Mouse (Mus musculus): ENCODE measurements around the gene Fcho1.
A peak's percentile ranks its signal among the peaks of the same experiment; 100 is the strongest.
"Not testable (repeated sequence)": the region's sequence is repeated elsewhere in the genome, so short reads cannot be mapped to it uniquely, and the experiment has no call there.

Gene Fcho1

GRCm38 (mm10) chr8:71725122-71725924 is at the start of gene Fcho1:
TSS of gene Fcho1 (minus strand) at chr8:71725716.
- DNase-seq (ENCODE audit: low read depth, low spot score) = peak; percentile 95

- no peak for DNase-seq (ENCODE audit: low read depth, low spot score)
These were observed 45.8 kb upstream of the Fcho1 start for GRCm38 (mm10) chr8:71771336-71771735.

- DNase-seq (ENCODE audit: low read depth, low spot score) = no peak
These were observed 33.3 kb upstream of the Fcho1 start for GRCm38 (mm10) chr8:71758816-71759215.

GRCm38 (mm10) chr8:71752881-71753552 is 27.5 kb upstream of the Fcho1 start:
- not testable (repeated sequence) for DNase-seq (ENCODE audit: low read depth, low spot score)

- not testable (repeated sequence) for DNase-seq (ENCODE audit: low read depth, low spot score)
These were observed 26.7 kb upstream of the Fcho1 start for GRCm38 (mm10) chr8:71752263-71752662.

DNA sequence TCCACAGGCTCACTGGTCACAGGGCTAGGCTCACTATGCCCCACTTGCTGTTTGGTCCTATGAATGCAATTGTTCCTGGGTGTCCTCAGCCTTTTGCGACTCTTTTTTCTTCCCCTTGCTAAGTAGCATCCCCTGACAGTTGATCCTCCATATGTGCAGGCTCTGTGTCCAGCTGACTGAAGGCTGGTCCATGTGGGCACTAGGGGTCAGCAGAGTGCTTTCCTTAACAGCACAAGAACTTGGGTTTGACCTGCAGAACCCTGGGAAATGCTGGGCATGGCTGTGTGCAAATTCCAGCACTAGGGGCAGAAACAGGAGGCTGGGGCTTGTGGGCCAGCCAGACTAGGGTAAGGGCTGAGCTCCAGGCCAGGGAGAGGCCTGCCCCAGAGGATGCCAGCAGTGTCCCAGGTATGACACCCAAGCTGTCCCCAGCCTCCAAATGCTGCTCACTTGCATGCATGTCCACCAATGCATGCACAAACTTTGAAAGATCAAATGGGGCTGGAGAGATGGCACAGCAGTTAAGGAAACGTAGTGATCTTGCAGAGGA is 25.9 kb upstream of the Fcho1 start:
- peak; percentile 29 for DNase-seq (ENCODE audit: low read depth, low spot score)

DNA sequence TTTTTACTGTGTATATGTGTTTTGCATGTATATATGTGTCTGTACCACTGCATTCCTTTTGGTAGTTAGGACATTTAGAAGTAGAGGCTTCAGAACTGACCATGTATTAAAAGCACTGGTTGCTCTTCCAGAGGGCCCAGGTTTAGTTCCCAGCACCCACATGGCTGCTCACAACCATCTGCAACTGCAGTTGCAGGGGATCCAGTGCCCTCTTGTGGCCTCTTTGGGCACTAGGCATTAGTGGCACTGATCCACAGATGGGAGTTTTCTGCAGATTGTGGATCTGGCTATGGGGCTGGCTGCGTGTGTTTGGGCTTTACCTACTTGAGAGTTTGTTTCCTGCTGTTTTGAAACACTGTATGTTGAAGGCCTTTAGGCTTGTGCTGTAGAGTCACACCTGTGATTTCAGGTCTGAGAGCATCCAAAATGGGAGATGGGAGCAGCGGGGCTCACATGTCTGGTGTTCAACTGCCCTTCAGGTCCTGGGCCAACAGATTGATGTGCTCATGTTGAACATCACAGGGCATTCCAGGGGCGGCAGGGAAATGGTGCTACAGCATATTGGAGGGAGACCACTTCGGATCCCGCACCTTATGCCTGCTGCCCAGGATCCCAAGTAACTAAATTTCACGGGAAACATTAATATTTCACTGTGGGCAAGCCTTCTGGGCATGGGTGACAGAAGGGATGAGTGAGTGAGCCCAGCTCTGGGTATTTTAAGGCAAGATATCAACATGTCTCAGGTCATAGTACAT is 24.0 kb upstream of the Fcho1 start:
- peak; percentile 51 for DNase-seq (ENCODE audit: low read depth, low spot score)

DNA sequence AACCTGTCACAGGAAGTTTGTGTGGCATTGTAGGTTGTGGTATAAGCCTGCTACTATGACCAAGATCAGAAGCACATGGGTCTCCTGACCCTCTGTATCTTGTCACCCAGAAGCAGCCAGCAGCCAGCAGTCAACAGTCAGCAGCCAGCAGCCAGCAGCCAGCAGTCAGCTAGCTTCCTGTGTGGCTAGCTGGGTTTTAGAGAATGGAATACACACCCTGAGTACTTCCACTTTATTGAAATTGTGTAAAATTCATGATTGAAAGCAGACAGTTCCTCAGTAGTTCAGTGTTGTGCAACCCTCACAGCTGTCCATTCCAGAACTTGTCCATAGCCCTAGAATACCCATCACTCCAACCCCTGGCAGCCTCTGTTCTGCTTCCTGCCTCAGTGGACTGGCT is 21.6 kb upstream of the Fcho1 start:
- not testable (repeated sequence) for DNase-seq (ENCODE audit: low read depth, low spot score)

GRCm38 (mm10) chr8:71745322-71745721 is 19.8 kb upstream of the Fcho1 start:
- DNase-seq (ENCODE audit: low read depth, low spot score) = no peak

- peak; percentile 52 for DNase-seq (ENCODE audit: low read depth, low spot score)
These were observed 17.3 kb upstream of the Fcho1 start for GRCm38 (mm10) chr8:71742783-71743182.

DNA sequence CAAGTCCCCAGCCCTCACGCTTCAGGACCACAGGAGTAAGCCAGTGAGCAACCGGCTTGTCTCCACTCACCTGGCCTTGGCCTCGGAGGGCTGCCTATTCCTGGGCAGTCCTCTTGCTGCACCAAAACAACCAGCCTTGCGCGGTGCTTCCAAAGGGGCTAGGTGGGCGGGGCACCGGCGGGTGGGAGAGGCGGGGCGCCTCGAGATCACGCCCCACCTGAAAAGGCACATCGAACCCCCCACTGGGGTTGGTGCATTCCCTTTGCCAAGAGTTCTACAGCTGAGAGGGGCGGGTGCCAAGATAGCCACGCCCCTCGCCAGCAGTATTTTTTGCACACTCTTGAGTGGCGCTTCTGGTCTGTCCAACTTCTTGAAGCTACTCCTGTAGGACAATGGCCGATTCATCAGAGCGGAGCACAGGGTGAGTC is 16.2 kb upstream of the Fcho1 start:
- peak; percentile 95 for DNase-seq (ENCODE audit: low read depth, low spot score)

DNA sequence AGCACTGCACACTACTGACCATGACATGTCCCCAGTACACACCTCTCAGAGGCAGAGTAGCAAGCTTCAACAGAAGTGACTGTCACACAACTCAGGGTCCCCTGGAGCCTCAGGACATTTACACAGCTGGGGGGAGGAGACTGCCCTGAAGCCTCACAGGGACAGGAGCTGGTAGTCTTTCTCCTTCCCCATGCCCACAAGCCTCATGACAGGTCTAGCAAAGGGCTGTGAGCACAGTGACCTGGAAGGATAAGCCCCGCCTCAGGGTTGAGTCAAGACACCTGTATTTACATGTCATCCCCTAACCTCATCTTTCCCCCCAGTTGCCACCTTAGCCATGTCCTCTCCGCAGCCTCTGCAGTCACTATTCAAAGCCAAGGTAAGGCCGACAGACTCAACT is 15.7 kb upstream of the Fcho1 start:
- no peak for DNase-seq (ENCODE audit: low read depth, low spot score)

DNA sequence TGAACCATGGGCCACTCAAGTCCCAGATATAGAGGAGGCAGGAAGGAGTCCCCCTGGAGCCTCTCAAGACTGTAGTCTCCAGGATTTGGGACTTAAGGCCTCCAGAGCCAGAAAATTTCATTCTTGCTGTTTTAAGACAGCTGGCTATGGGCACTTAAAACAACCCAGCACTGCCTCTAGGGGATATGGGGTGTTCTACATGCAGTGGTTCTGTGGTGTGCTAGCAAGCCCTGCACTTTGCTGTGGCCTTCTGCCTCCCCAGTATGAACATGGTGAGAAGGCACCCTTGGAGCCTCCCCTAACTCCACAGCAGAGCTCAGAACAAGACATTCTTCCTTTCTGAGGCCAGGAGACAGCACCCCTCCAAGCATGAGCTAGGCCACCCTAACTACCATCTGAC is 12.8 kb upstream of the Fcho1 start:
- DNase-seq (ENCODE audit: low read depth, low spot score) = not testable (repeated sequence)

DNA sequence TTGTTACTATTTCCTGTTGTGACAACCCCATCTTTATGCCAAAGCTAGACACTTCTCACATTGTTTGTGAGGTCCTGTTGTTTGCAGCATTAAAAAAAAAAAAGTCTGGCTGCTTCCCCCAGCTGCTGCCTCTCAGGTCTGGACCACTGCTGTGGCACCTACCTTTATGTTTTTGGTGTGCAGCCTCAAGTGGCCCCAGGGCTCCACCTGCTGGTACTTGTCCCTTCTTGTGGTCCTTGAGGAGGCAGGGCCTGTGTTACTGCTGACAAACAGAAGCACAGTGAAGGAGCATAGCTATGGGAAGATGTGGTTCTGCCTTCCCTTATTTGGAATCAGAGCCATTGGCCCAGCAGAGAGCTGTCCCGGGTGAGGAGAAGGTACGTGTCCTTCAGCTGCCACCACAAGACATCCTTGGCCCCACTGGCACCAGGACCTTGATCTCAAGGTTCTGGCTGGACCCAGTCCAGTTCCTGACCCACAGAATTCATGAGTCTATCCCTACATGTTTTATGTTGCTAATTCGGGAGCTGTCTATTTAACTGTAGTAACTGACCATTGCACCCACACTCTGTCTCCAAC is 6.2 kb upstream of the Fcho1 start:
- peak; percentile 63 for DNase-seq (ENCODE audit: low read depth, low spot score)

DNA sequence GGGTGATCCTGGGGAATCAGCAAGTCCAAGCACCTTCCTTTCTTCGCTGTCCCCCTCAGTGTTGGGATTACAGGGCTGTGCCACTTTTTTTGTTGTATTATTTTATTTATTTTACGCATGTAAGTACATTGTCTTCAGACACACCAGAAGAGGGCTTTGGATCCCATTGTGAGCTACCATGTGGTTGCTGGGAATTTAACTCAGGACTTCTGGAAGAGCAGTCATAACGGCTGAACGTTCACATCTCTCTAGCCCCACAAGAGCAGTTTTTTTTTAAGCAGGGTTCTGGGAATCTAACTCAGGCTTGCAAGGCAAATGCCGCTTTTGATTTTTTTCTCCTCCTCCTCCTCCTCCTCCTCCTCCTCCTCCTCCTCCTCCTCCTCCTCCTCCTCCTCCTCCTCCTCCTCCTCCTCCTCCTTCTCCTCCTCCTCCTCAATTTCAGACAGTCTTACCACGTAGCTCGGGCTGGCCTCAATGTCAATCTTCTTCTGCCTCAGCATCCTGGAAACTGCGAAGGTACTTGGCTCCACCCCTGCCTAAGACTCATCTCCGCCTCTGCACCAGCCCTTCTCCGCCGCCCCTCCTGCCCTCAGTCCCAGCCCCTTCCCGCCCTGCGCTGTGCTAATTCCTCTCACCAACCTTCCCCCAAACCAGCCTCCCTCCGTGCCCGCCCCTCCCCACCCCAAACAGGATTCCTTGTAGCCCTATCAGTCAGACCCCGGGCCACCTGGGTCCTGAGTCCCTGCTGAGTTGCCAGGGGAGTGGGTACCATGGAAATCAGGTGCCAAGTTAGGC is 3.5 kb upstream of the Fcho1 start:
- DNase-seq (ENCODE audit: low read depth, low spot score) = peak; percentile 75

DNA sequence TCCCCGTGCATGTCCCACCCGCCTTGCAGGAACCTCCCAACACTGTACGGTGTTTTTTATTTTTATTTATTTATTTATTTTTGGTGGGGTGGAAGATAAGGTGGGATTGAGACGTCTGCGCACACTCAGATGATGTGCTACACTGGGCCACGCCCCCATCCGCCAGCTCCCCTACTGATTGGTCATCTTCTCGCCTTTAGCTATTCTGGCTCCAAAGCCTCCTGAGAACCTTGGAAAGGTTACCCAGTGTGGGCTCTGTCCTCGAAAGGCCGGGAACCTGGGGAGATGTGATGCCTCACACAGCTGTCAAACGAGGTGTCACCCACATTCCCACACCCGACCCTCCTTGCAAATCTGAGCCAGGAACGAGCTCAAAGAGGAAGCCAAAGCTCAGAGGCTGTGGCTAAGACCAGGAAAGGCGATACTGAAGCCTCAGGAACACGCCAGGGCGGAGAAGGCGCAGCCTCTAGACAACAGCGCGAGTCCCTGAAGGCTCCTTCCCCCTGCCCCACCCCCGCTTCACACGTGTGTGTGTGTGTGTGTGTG is 2.8 kb upstream of the Fcho1 start:
- peak; percentile 73 for DNase-seq (ENCODE audit: low read depth, low spot score)

- DNase-seq (ENCODE audit: low read depth, low spot score) = no peak
These were observed 1.1 kb downstream of the Fcho1 start for GRCm38 (mm10) chr8:71724389-71724788.

GRCm38 (mm10) chr8:71723047-71723551 is 2.4 kb downstream of the Fcho1 start:
- DNase-seq (ENCODE audit: low read depth, low spot score) = no peak

GRCm38 (mm10) chr8:71719928-71720457 is 5.5 kb downstream of the Fcho1 start:
- peak; percentile 77 for DNase-seq (ENCODE audit: low read depth, low spot score)

GRCm38 (mm10) chr8:71719218-71719617 is 6.3 kb downstream of the Fcho1 start:
- no peak for DNase-seq (ENCODE audit: low read depth, low spot score)
